Mouse (Mus musculus): ENCODE data around the gene Gm5485. TPM values are rescaled to one million over a fixed set of nuclear protein-coding genes. Genes with fewer than 3 reads are reported as not detected.

Gm5485 gene
- polyA plus RNA-seq, 1 experiment from 2014 or later, result 0.62 TPM

GRCm38 (mm10) chr16:48355716-48356115 is 56.5 kb downstream of the Gm5485 start:
- 88% methylated on average over 5 of the region's 5 CpGs for WGBS
- no peak for DNase-seq (ENCODE audit: low spot score)
- Histone ChIP-seq H3K27me3 (replicated peaks; ENCODE audit: control insufficient read depth, insufficient read depth, low read length) (no peaks in the 10 kb centered on the region), H3K4me1 (replicated peaks; ENCODE audit: control insufficient read depth, insufficient read depth, low read length) (no peaks in the 10 kb centered on the region), H3K36me3 (ENCODE audit: control insufficient read depth, insufficient read depth, low read length) (no peaks in the 10 kb centered on the region), H3K9me3 (ENCODE audit: control insufficient read depth, low read length) (no peaks in the 10 kb centered on the region), H3K4me3 (ENCODE audit: low read depth, low read length) (no peak overlapping the region), H3K27ac (ENCODE audit: low read depth) (no peak overlapping the region), H3K4me2 (ENCODE audit: low read length) (no peak overlapping the region), H3K9ac (ENCODE audit: low read length) (no peak overlapping the region)
- no peak for ATAC-seq (replicated peaks; ENCODE audit: low FRiP score, low TSS enrichment, low read depth)

Other genes with a start within 250 kb of the Gm5485 start
- not detected in 2 replicates for gene Dppa4, start 128.7 kb downstream of the Gm5485 start, polyA plus RNA-seq (2014; fragmentation: Nextera tagmentation; extraction: Ambion mirVana)
- gene Dppa2, start 108.5 kb downstream of the Gm5485 start, polyA plus RNA-seq (2014; fragmentation: Nextera tagmentation; extraction: Ambion mirVana), result 0.07 TPM in 1 of 2 replicates, not detected in the other
- gene Morc1, start 18.8 kb upstream of the Gm5485 start, polyA plus RNA-seq (2014; fragmentation: Nextera tagmentation; extraction: Ambion mirVana), result 0.14 TPM in 1 of 2 replicates, not detected in the other

Measured in intestine, embryonic 14.5 days (tissue).